11 mouse cellular contexts compared by ENCODE assay signal in genomic region chr10:84686705-84687104, GRCm38 (mm10).
DNase-seq lines count a peak whose midpoint lies in the region; ATAC-seq and TF ChIP-seq lines count a peak whose summit lies in the region.
"Had no signal": no experiment of that assay in that cellular context is flagged by ENCODE, and none has a peak within 500 bp of the region (broad histone marks: within the 10 kb centered on the region; RNA-seq: fewer than 3 reads in every experiment).

No protein-coding gene starts in this region.

- peak overlapping the region; percentile 25 for H3K9ac ChIP-seq in heart, adult 2 months (ENCODE audit: low read depth, low read length)
- no peak overlapping the region for H3K9ac ChIP-seq in hindbrain, embryonic 12.5 days
- peak overlapping the region; percentile 9; the same call in 1 of the 2 replicates for H3K9ac ChIP-seq in neural tube, embryonic 13.5 days
- no peak overlapping the region for H3K9ac ChIP-seq in liver, embryonic 12.5 days

- peaks cover 5% of the 10 kb centered on the region; the same call in 1 of the 2 replicates for H3K36me3 ChIP-seq in heart, adult 2 months (ENCODE audit: control insufficient read depth, insufficient read depth, low read length)
- 0 out of 2 replicates have a peak, but pooled peaks cover 4% of the 10 kb centered on the region for H3K36me3 ChIP-seq in hindbrain, embryonic 12.5 days
- H3K36me3 ChIP-seq in neural tube, embryonic 13.5 days, result peaks cover 10% of the 10 kb centered on the region
- H3K36me3 ChIP-seq in liver, embryonic 12.5 days, result peaks cover 43% of the 10 kb centered on the region

- H3K27ac ChIP-seq in layer of hippocampus, adult 2 months, result peak overlapping the region; percentile 49; the same call in 1 of the 2 replicates
- H3K27ac ChIP-seq in heart, adult 2 months, result peak overlapping the region; percentile 69
- H3K27ac ChIP-seq in hindbrain, embryonic 12.5 days, result peak overlapping the region; percentile 79
- peak overlapping the region; percentile 59 for H3K27ac ChIP-seq in neural tube, embryonic 13.5 days (replicated peaks)
- H3K27ac ChIP-seq in liver, embryonic 12.5 days, result no peak overlapping the region

- no peaks in the 10 kb centered on the region for H3K79me2 ChIP-seq in heart, adult 2 months (replicated peaks; ENCODE audit: control insufficient read depth, insufficient read depth, low read length)

- ATAC-seq in hindbrain, embryonic 12.5 days (ENCODE audit: low FRiP score), result no peak
- no peak for ATAC-seq in neural tube, embryonic 13.5 days (ENCODE audit: low read depth)
- no peak for ATAC-seq in liver, embryonic 12.5 days
- ATAC-seq: activated CD4-positive, CD25-positive, alpha-beta regulatory T cell, adult 4 months had no signal

- TF ChIP-seq POLR2A in heart, adult 2 months (IDR thresholded peaks at IDR 0.05; ENCODE audit: insufficient read depth, low read depth, low read length), result no peak

- 0 out of 2 replicates have a peak overlapping the region, but pooled peaks have one; percentile 7 for H3K4me2 ChIP-seq in hindbrain, embryonic 12.5 days (replicated peaks)
- no peak overlapping the region for H3K4me2 ChIP-seq in neural tube, embryonic 13.5 days
- no peak overlapping the region for H3K4me2 ChIP-seq in liver, embryonic 12.5 days

- WGBS in heart, adult 2 months, result 25% methylated on average over 4 of the region's 4 CpGs
- whole genome bisulfite sequencing in hindbrain, embryonic 12.5 days, result 45% methylated on average over 4 of the region's 4 CpGs
- WGBS in neural tube, embryonic 13.5 days, result 39% methylated on average over 4 of the region's 4 CpGs
- 82% methylated on average over 4 of the region's 4 CpGs for WGBS in liver, embryonic 12.5 days (ENCODE audit: insufficient replicate concordance)

- DNase-seq in layer of hippocampus, adult 2 months (ENCODE audit: low spot score in 2 of 2), result no peak
- DNase-seq in layer of hippocampus, postnatal 36 days, result no peak
- peak in 1 of 2 experiments; percentile 62 for DNase-seq in heart, adult 2 months
- no peak for DNase-seq in testis, postnatal 14 days (ENCODE audit: low spot score)
- DNase-seq in cerebellum, postnatal 10 days, result no peak
- DNase-seq: cerebellum, adult 8-10 months; lung, adult 2 months had no signal

- TF ChIP-seq EP300 in heart, adult 2 months (IDR thresholded peaks at IDR 0.05; ENCODE audit: insufficient read depth, low read depth, low read length), result peak; percentile 26; the same call in 1 of the 2 replicates

- H3K27me3 ChIP-seq in heart, adult 2 months (ENCODE audit: control insufficient read depth, insufficient read depth, low read length), result no peaks in the 10 kb centered on the region
- 0 out of 2 replicates have a peak, but pooled peaks cover 5% of the 10 kb centered on the region for H3K27me3 ChIP-seq in hindbrain, embryonic 12.5 days
- no peaks in the 10 kb centered on the region for H3K27me3 ChIP-seq in neural tube, embryonic 13.5 days
- H3K27me3 ChIP-seq in liver, embryonic 12.5 days (replicated peaks), result no peaks in the 10 kb centered on the region

- H3K9me3 ChIP-seq in hindbrain, embryonic 12.5 days (replicated peaks), result no peaks in the 10 kb centered on the region
- H3K9me3 ChIP-seq in neural tube, embryonic 13.5 days, result no peaks in the 10 kb centered on the region
- H3K9me3 ChIP-seq in liver, embryonic 12.5 days (replicated peaks), result no peaks in the 10 kb centered on the region

- H3K4me1 ChIP-seq in heart, adult 2 months (ENCODE audit: control insufficient read depth, insufficient read depth, low read length), result peaks cover 15% of the 10 kb centered on the region
- peaks cover 35% of the 10 kb centered on the region for H3K4me1 ChIP-seq in hindbrain, embryonic 12.5 days
- peaks cover 41% of the 10 kb centered on the region for H3K4me1 ChIP-seq in neural tube, embryonic 13.5 days (replicated peaks)
- no peaks in the 10 kb centered on the region for H3K4me1 ChIP-seq in liver, embryonic 12.5 days

- no peak for TF ChIP-seq CTCF in layer of hippocampus, adult 2 months (conservative IDR thresholded peaks at IDR 0.05)
- TF ChIP-seq CTCF in heart, adult 2 months (IDR thresholded peaks at IDR 0.05), result no peak

- no peak overlapping the region for H3K4me3 ChIP-seq in layer of hippocampus, adult 2 months
- no peak overlapping the region for H3K4me3 ChIP-seq in heart, adult 2 months
- no peak overlapping the region for H3K4me3 ChIP-seq in hindbrain, embryonic 12.5 days
- H3K4me3 ChIP-seq in neural tube, embryonic 13.5 days, result no peak overlapping the region
- H3K4me3 ChIP-seq in liver, embryonic 12.5 days, result no peak overlapping the region

- intact Hi-C loops in heart, adult 2 months (cut with DNase I), result no loop called here

Comparison
In these comparisons a context has a peak if more than half of its experiments do, and no peak if none do; other contexts are left out.
1. H3K9ac ChIP-seq: peak in heart, adult 2 months (single experiment) and neural tube, embryonic 13.5 days (single experiment); none in hindbrain, embryonic 12.5 days (single experiment) and liver, embryonic 12.5 days (single experiment).